ENCODE assay signal across 8 mouse cellular contexts in the genomic region with DNA sequence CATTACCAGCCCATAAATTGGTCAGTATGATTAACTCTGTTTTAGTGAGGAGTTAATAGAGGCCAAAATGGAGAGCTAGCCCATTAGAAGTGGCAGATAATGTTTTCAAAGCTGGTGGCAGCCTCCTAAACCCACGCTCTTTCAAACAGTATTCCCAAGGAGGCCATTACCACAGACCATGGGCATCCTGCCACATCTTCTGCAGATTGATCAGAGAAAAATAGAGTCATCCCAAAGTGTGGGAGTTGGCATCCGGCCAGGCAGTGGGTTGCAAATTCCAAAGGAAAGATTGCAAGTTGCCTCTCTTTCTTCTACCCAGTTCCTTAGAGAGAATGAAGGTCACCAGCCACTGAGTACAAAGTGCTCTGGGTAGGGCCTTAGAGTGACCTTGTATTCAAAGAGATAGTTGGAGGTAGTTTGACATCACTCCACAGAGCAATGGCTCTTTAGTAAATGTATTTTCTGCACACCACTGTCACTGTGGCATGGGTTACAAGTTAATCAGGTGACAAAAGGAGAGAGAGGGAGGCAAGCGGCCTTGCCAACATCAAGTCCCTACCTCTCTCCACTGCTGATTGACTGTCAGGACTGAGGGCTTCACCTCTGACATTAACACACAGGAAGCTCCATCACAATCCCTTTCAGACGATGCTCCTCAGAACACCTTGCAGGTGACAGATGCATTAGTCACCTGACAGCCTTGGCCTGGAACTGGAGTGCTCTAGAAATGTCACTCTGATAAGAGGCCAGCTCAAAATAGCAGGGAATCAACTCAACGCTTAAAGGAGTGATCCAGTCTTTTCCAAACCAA.
A peak's percentile ranks its signal among the peaks of the same experiment; 100 is the strongest.
DNase-seq lines count a peak whose midpoint lies in the region; ATAC-seq lines count a peak whose summit lies in the region.

No protein-coding gene starts in this region.

- peak overlapping the region; percentile 35; the same call in 1 of the 2 replicates for H3K27ac ChIP-seq in heart, embryonic 15.5 days

- H3K4me3 ChIP-seq in heart, embryonic 15.5 days = no peak overlapping the region

- H3K9ac ChIP-seq in heart, embryonic 15.5 days = no peak overlapping the region

- intact Hi-C loops in heart, postnatal 25 days (cut with DNase I) = no loop called here
- intact Hi-C loops in left cerebral cortex, postnatal 4 days (cut with DNase I) = loop anchor here (10.0 kb wide), 1 partner anchor 203 kb away; no protein-coding TSS in a partner anchor

- no peak for DNase-seq in heart, postnatal 25 days (ENCODE audit: low spot score)
- DNase-seq in adipocyte (ENCODE audit: low spot score) = peak; percentile 61
- peak; percentile 23 to 46 for DNase-seq in frontal cortex, postnatal 25 days (ENCODE audit: low spot score in 2 of 2)
- peak; percentile 38 for DNase-seq in left cerebral cortex, postnatal 4 days
- DNase-seq in spleen, postnatal 36 days (ENCODE audit: low spot score in 2 of 2) = no peak
- DNase-seq in embryo, embryonic 10.5 days (ENCODE audit: low spot score) = no peak
- no peak for DNase-seq in cerebellum, adult 11-12 months

- peaks cover 8% of the 10 kb centered on the region for H3K4me1 ChIP-seq in heart, embryonic 15.5 days (replicated peaks)

- H3K4me2 ChIP-seq in heart, embryonic 15.5 days = no peak overlapping the region

- 0 out of 2 replicates have a peak, but pooled peaks have one; percentile 31 for ATAC-seq in heart, embryonic 15.5 days (replicated peaks; ENCODE audit: insufficient number of reproducible peaks, insufficient read depth, low FRiP score, low read depth)

- no peaks in the 10 kb centered on the region for H3K9me3 ChIP-seq in heart, embryonic 15.5 days (replicated peaks)

- WGBS in heart, embryonic 15.5 days = 44% methylated on average over 5 of the region's 5 CpGs

- no peaks in the 10 kb centered on the region for H3K36me3 ChIP-seq in heart, embryonic 15.5 days

- no peaks in the 10 kb centered on the region for H3K27me3 ChIP-seq in heart, embryonic 15.5 days

Comparison
In these comparisons a context has a peak if more than half of its experiments do, and no peak if none do; other contexts are left out.
1. DNase-seq: peak in adipocyte (single experiment), frontal cortex, postnatal 25 days (2 of 2) and left cerebral cortex, postnatal 4 days (single experiment); none in heart, postnatal 25 days (single experiment), spleen, postnatal 36 days (0 of 2), embryo, embryonic 10.5 days (single experiment) and cerebellum, adult 11-12 months (single experiment).